Mouse (Mus musculus): Measurements from ENCODE around the gene Krtap29-1.

The Krtap29-1 gene

DNA sequence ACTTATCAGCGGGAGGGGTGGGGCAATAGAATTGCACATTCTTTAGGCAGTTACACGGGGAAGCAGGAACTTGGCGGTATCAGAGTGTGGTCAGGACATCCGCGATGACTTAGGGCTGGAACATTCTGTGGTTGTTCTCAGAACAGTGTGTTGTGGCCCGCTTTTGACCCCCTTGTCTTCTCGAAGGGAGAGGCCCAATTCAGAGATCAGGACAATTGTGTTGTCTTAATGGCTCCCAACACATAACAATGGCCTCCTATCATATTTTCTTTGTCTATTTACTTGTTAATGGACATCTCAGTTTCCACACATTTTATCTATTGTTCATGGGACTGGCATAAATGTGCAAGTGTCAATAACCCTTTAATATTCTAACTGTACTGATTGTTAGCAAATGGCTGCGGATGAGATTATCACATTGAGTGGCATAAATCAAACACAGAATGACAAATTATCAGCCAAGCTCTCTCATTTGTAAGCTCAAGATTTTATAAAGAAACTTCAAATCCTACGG lies 41.0 kb downstream of the Krtap29-1 start:
- DNase-seq (ENCODE audit: low spot score in 2 of 2): no peak

- DNase-seq (ENCODE audit: low spot score in 2 of 2): no peak
Observed at GRCm38 (mm10) chr11:99935991-99936390, 42.9 kb downstream of the Krtap29-1 start, which contains the start of gene Krtap31-2. Gene Krtap31-2 (plus strand): TSS chr11:99936291.

All from urinary bladder, postnatal 36 days (tissue).